Mouse (Mus musculus) hindbrain, embryonic 10.5 days (tissue): ENCODE measurements around the gene Msn. TPM values are rescaled to one million over a fixed set of nuclear protein-coding genes. Genes with fewer than 3 reads are reported as not detected.

Source experiments
- DNase-seq: peaks from one replicate; pipeline ENCODE4 v3.0.0-alpha.2; 2017; ENCODE audit warnings: low spot score
- H3K27ac ChIP-seq: fragments of 300-500 bp; sonication (generic); 2 replicates; pipeline ENCODE4 v1.5.1; 2016; ENCODE audit warnings: mild to moderate bottlenecking, moderate library complexity
- H3K27me3 ChIP-seq: fragments of 300-500 bp; sonication (generic); 2 replicates; pipeline ENCODE4 v1.6.1; 2016; ENCODE audit warnings: mild to moderate bottlenecking; ENCODE audit not compliant: poor library complexity, insufficient read depth, severe bottlenecking
- H3K36me3 ChIP-seq: fragments of 300-500 bp; sonication (generic); 2 replicates; pipeline ENCODE4 v1.6.1; 2016; ENCODE audit warnings: mild to moderate bottlenecking, moderate library complexity
- H3K4me1 ChIP-seq: fragments of 300-500 bp; sonication (generic); replicated peaks from 2 replicates; pipeline ENCODE4 v1.6.1; 2016; ENCODE audit warnings: mild to moderate bottlenecking
- H3K4me3 ChIP-seq: fragments of 300-500 bp; sonication (generic); 2 replicates; pipeline ENCODE4 v1.5.1; 2016; ENCODE audit warnings: mild to moderate bottlenecking, moderate library complexity
- H3K9me3 ChIP-seq: fragments of 300-500 bp; sonication (generic); 2 replicates; pipeline ENCODE4 v1.6.1; 2016; ENCODE audit warnings: mild to moderate bottlenecking, moderate library complexity
- WGBS: fragments of 180-500 bp; shearing (Covaris S2); methylation state at CpG from one replicate; pipeline ENCODE4 v1.1.7; 2016; 5-methylcytosine and 5-hydroxymethylcytosine counted together
- polyA plus RNA-seq: library from polyadenylated mRNA; unstranded; fragments of >200 nt; fragmentation: Nextera tagmentation; extraction: Ambion mirVana; gene quantifications from 2 replicates; pipeline ENCODE4 v1.2.1, GENCODE M21; 2016

Gene Msn
- polyA plus RNA-seq, 1 experiment from 2014 or later, result 122 TPM

- 93% methylated on average over 1 of the region's 1 CpGs for WGBS
- no peaks in the 10 kb centered on the region for H3K36me3 ChIP-seq
- no peak overlapping the region for H3K4me3 ChIP-seq
- DNase-seq, result no peak
- H3K27me3 ChIP-seq, result no peaks in the 10 kb centered on the region
- H3K27ac ChIP-seq, result no peak overlapping the region
- H3K4me1 ChIP-seq, result no peaks in the 10 kb centered on the region
- H3K9me3 ChIP-seq, result no peaks in the 10 kb centered on the region
Observed at GRCm38 (mm10) chrX:96121912-96122311, 26.1 kb downstream of the Msn start.

- WGBS, result 90% methylated on average over 3 of the region's 3 CpGs
- Histone ChIP-seq H3K27ac (no peak overlapping the region), H3K4me1 (peaks cover 9% of the 10 kb centered on the region; the same call in 1 of the 2 replicates), H3K4me3 (no peak overlapping the region), H3K27me3 (no peaks in the 10 kb centered on the region), H3K36me3 (no peaks in the 10 kb centered on the region), H3K9me3 (no peaks in the 10 kb centered on the region)
- DNase-seq, result no peak
Observed at GRCm38 (mm10) chrX:96126803-96127202, 31.0 kb downstream of the Msn start.

- no peaks in the 10 kb centered on the region for H3K9me3 ChIP-seq
- no peak overlapping the region for H3K27ac ChIP-seq
- H3K4me1 ChIP-seq, result peaks cover 9% of the 10 kb centered on the region; the same call in 1 of the 2 replicates
- DNase-seq, result no peak
- H3K36me3 ChIP-seq, result no peaks in the 10 kb centered on the region
- no peak overlapping the region for H3K4me3 ChIP-seq
- whole genome bisulfite sequencing, result 48% methylated on average over 5 of the region's 5 CpGs
- H3K27me3 ChIP-seq, result no peaks in the 10 kb centered on the region
Observed at GRCm38 (mm10) chrX:96130139-96130538, 34.3 kb downstream of the Msn start.

GRCm38 (mm10) chrX:96130663-96131062 lies 34.8 kb downstream of the Msn start:
- no peak overlapping the region for H3K27ac ChIP-seq
- H3K4me1 ChIP-seq, result peaks cover 9% of the 10 kb centered on the region; the same call in 1 of the 2 replicates
- H3K36me3 ChIP-seq, result no peaks in the 10 kb centered on the region
- no peak for DNase-seq
- no peaks in the 10 kb centered on the region for H3K9me3 ChIP-seq
- WGBS, result 61% methylated on average over 6 of the region's 6 CpGs
- no peak overlapping the region for H3K4me3 ChIP-seq
- H3K27me3 ChIP-seq, result no peaks in the 10 kb centered on the region

GRCm38 (mm10) chrX:96133260-96133659 lies 37.4 kb downstream of the Msn start:
- Histone ChIP-seq H3K36me3 (no peaks in the 10 kb centered on the region), H3K27ac (no peak overlapping the region), H3K4me3 (no peak overlapping the region), H3K27me3 (no peaks in the 10 kb centered on the region), H3K9me3 (no peaks in the 10 kb centered on the region), H3K4me1 (peaks cover 9% of the 10 kb centered on the region; the same call in 1 of the 2 replicates)
- peak; percentile 3 for DNase-seq
- whole genome bisulfite sequencing, result 42% methylated on average over 2 of the region's 2 CpGs

- peaks cover 9% of the 10 kb centered on the region; the same call in 1 of the 2 replicates for H3K4me1 ChIP-seq
- DNase-seq, result no peak
- no peaks in the 10 kb centered on the region for H3K27me3 ChIP-seq
- H3K27ac ChIP-seq, result no peak overlapping the region
- WGBS, result 76% methylated on average over 5 of the region's 5 CpGs
- no peak overlapping the region for H3K4me3 ChIP-seq
- H3K9me3 ChIP-seq, result no peaks in the 10 kb centered on the region
- H3K36me3 ChIP-seq, result no peaks in the 10 kb centered on the region
Observed at GRCm38 (mm10) chrX:96134243-96134661, 38.4 kb downstream of the Msn start.

GRCm38 (mm10) chrX:96134840-96135580 lies 39.2 kb downstream of the Msn start:
- H3K4me1 ChIP-seq, result peaks cover 9% of the 10 kb centered on the region; the same call in 1 of the 2 replicates
- WGBS, result 75% methylated on average over 6 of the region's 6 CpGs
- H3K4me3 ChIP-seq, result no peak overlapping the region
- no peaks in the 10 kb centered on the region for H3K9me3 ChIP-seq
- H3K27me3 ChIP-seq, result no peaks in the 10 kb centered on the region
- no peak for DNase-seq
- no peaks in the 10 kb centered on the region for H3K36me3 ChIP-seq
- H3K27ac ChIP-seq, result no peak overlapping the region

GRCm38 (mm10) chrX:96135581-96135980 lies 39.7 kb downstream of the Msn start:
- DNase-seq, result no peak
- Histone ChIP-seq H3K4me3 (no peak overlapping the region), H3K4me1 (peaks cover 3% of the 10 kb centered on the region; the same call in 1 of the 2 replicates), H3K36me3 (no peaks in the 10 kb centered on the region), H3K9me3 (no peaks in the 10 kb centered on the region), H3K27ac (no peak overlapping the region), H3K27me3 (no peaks in the 10 kb centered on the region)
- 93% methylated on average over 4 of the region's 4 CpGs for WGBS

- Histone ChIP-seq H3K4me1 (no peaks in the 10 kb centered on the region), H3K4me3 (no peak overlapping the region), H3K27me3 (no peaks in the 10 kb centered on the region), H3K36me3 (no peaks in the 10 kb centered on the region), H3K9me3 (no peaks in the 10 kb centered on the region), H3K27ac (no peak overlapping the region)
- DNase-seq, result no peak
- WGBS, result 86% methylated on average over 2 of the region's 2 CpGs
Observed at GRCm38 (mm10) chrX:96139262-96139661, 43.4 kb downstream of the Msn start.

GRCm38 (mm10) chrX:96144960-96145488 lies 49.2 kb downstream of the Msn start:
- Histone ChIP-seq H3K27ac (no peak overlapping the region), H3K4me3 (no peak overlapping the region), H3K27me3 (no peaks in the 10 kb centered on the region), H3K9me3 (no peaks in the 10 kb centered on the region), H3K36me3 (no peaks in the 10 kb centered on the region), H3K4me1 (no peaks in the 10 kb centered on the region)
- 86% methylated on average over 3 of the region's 3 CpGs for WGBS
- DNase-seq, result no peak

GRCm38 (mm10) chrX:96148217-96148616 lies 52.4 kb downstream of the Msn start:
- Histone ChIP-seq H3K27me3 (no peaks in the 10 kb centered on the region), H3K4me1 (no peaks in the 10 kb centered on the region), H3K4me3 (no peak overlapping the region), H3K36me3 (peaks cover 9% of the 10 kb centered on the region; the same call in 1 of the 2 replicates), H3K27ac (no peak overlapping the region), H3K9me3 (no peaks in the 10 kb centered on the region)
- 91% methylated on average over 2 of the region's 2 CpGs for WGBS
- no peak for DNase-seq

- Histone ChIP-seq H3K4me1 (no peaks in the 10 kb centered on the region), H3K27me3 (no peaks in the 10 kb centered on the region), H3K4me3 (no peak overlapping the region), H3K36me3 (peaks cover 26% of the 10 kb centered on the region), H3K27ac (no peak overlapping the region), H3K9me3 (no peaks in the 10 kb centered on the region)
- DNase-seq, result no peak
- 90% methylated on average over 3 of the region's 3 CpGs for WGBS
Observed at GRCm38 (mm10) chrX:96153362-96153761, 57.5 kb downstream of the Msn start.

GRCm38 (mm10) chrX:96157936-96158335 lies 62.1 kb downstream of the Msn start:
- H3K27ac ChIP-seq, result no peak overlapping the region
- H3K4me1 ChIP-seq, result no peaks in the 10 kb centered on the region
- H3K27me3 ChIP-seq, result no peaks in the 10 kb centered on the region
- H3K9me3 ChIP-seq, result no peaks in the 10 kb centered on the region
- H3K4me3 ChIP-seq, result no peak overlapping the region
- WGBS, result 95% methylated on average over 3 of the region's 3 CpGs
- peaks cover 29% of the 10 kb centered on the region for H3K36me3 ChIP-seq
- no peak for DNase-seq
